Mouse (Mus musculus) lung, adult 2 months (tissue): Measurements from ENCODE around the gene Atp5g3.

ENCODE experiments used
- CTCF ChIP-seq: fragments of 200-500 bp; IDR thresholded peaks from 2 replicates; pipeline ENCODE4 v1.5.1; 2011; ENCODE audit warnings: mild to moderate bottlenecking, low read length, control low read depth; ENCODE audit not compliant: insufficient read depth
- POLR2A ChIP-seq: fragments of 200-500 bp; IDR thresholded peaks from 2 replicates; pipeline ENCODE4 v1.6.1; 2011; ENCODE audit warnings: low read depth, mild to moderate bottlenecking, control low read depth, low read length, borderline replicate concordance; ENCODE audit errors: extremely low read depth

DNA sequence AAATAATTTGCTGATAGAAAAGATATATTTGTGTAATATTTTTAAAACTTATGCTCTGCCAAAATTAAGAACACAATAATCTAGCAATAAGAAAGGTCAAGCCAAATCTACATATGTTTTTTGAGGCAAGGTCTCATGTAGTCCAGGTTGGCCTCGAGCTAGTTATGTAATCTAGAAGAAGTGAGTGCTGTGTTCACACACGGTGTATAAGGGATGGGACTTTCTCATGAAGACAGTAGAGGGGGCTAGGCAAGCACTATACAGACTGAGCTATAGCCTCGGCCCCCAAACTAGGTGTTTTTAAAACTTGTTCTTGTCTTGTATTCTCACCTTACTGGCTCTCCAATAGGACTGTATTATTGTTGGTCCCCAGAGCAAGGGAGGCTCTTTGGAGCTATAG, 14.4 kb upstream of the Atp5g3 start:
- TF ChIP-seq POLR2A, result no peak
- TF ChIP-seq CTCF, result no peak
